Mouse (Mus musculus) bone marrow, adult 2 months (tissue): Measurements from ENCODE around the gene Erc1. TPM values are rescaled to one million over a fixed set of nuclear protein-coding genes. Genes with fewer than 3 reads are reported as not detected.
"Not testable (repeated sequence)": the region's sequence is repeated elsewhere in the genome, so short reads cannot be mapped to it uniquely, and the experiment has no call there.

Experiments used
- H3K27ac ChIP-seq: fragments of 200-500 bp; 2 replicates; pipeline ENCODE4 v1.5.1; 2012; ENCODE audit warnings: low read depth, mild to moderate bottlenecking, control low read depth, inconsistent platforms, low read length; ENCODE audit not compliant: control insufficient read depth, poor library complexity, insufficient read depth
- H3K4me1 ChIP-seq: fragments of 200-500 bp; 2 replicates; pipeline ENCODE4 v1.6.1; 2011; ENCODE audit warnings: low read length; ENCODE audit not compliant: control insufficient read depth, insufficient read depth
- H3K4me3 ChIP-seq: fragments of 200-500 bp; replicated peaks from 2 replicates; pipeline ENCODE3; 2011; ENCODE audit warnings: mild to moderate bottlenecking, low read depth, low read length, control low read depth; ENCODE audit not compliant: control insufficient read depth
- CTCF ChIP-seq: fragments of 200-500 bp; IDR thresholded peaks from 2 replicates; pipeline ENCODE4 v1.5.1; 2011; ENCODE audit warnings: low read length, control low read depth; ENCODE audit not compliant: control insufficient read depth, insufficient read depth
- POLR2A ChIP-seq: fragments of 200-500 bp; IDR thresholded peaks from 2 replicates; pipeline ENCODE4 v1.6.1; 2011; ENCODE audit warnings: low read depth, mild to moderate bottlenecking, control low read depth, low read length, borderline replicate concordance; ENCODE audit not compliant: control insufficient read depth
- WGBS: fragments of 180-500 bp; shearing (Covaris S2); methylation state at CpG from one replicate; pipeline ENCODE4 v1.1.7; 2018; 5-methylcytosine and 5-hydroxymethylcytosine counted together
- polyA plus RNA-seq: library from polyadenylated mRNA; stranded (reverse); fragments of >200 nt; gene quantifications from 2 replicates; pipeline ENCODE4 v1.2.4, GENCODE M21; 2011; ENCODE audit warnings: low replicate concordance; ENCODE audit not compliant: missing spikeins, insufficient read depth, insufficient read length

Gene Erc1
- polyA plus RNA-seq, 1 experiment: 9.8 TPM

- TF ChIP-seq CTCF: no peak
- no peak for TF ChIP-seq POLR2A
- 74% methylated on average over 1 of the region's 1 CpGs for WGBS
- H3K27ac ChIP-seq: no peak overlapping the region
- H3K4me1 ChIP-seq: no peaks in the 10 kb centered on the region
- no peak overlapping the region for H3K4me3 ChIP-seq
Observed at GRCm38 (mm10) chr6:119822216-119822615, 25.8 kb downstream of the Erc1 start.

- 90% methylated on average over 1 of the region's 1 CpGs for WGBS
- TF ChIP-seq CTCF: no peak
- no peak for TF ChIP-seq POLR2A
- Histone ChIP-seq H3K4me3 (no peak overlapping the region), H3K27ac (no peak overlapping the region), H3K4me1 (no peaks in the 10 kb centered on the region)
Observed at GRCm38 (mm10) chr6:119821158-119821557, 26.8 kb downstream of the Erc1 start.

- Histone ChIP-seq H3K27ac (no peak overlapping the region), H3K4me1 (no peaks in the 10 kb centered on the region), H3K4me3 (no peak overlapping the region)
- TF ChIP-seq CTCF: no peak
- TF ChIP-seq POLR2A: no peak
- 87% methylated on average over 4 of the region's 4 CpGs for WGBS
Observed at GRCm38 (mm10) chr6:119818541-119818940, 29.4 kb downstream of the Erc1 start.

- 90% methylated on average over 4 of the region's 4 CpGs for WGBS
- TF ChIP-seq CTCF (no peak), POLR2A (no peak)
- Histone ChIP-seq H3K4me1 (no peaks in the 10 kb centered on the region), H3K27ac (no peak overlapping the region), H3K4me3 (no peak overlapping the region)
Observed at GRCm38 (mm10) chr6:119815426-119815825, 32.5 kb downstream of the Erc1 start.

GRCm38 (mm10) chr6:119813055-119813454, 34.9 kb downstream of the Erc1 start:
- not testable (repeated sequence) for H3K4me3 ChIP-seq, H3K27ac ChIP-seq, H3K4me1 ChIP-seq

- Histone ChIP-seq H3K4me1 (no peaks in the 10 kb centered on the region), H3K4me3 (no peak overlapping the region), H3K27ac (no peak overlapping the region)
- WGBS: 53% methylated on average over 2 of the region's 2 CpGs
- no peak for TF ChIP-seq POLR2A
- no peak for TF ChIP-seq CTCF
Observed at GRCm38 (mm10) chr6:119808726-119809505, 39.1 kb downstream of the Erc1 start.

GRCm38 (mm10) chr6:119803239-119803638, 44.7 kb downstream of the Erc1 start:
- H3K4me1 ChIP-seq: no peaks in the 10 kb centered on the region
- TF ChIP-seq POLR2A (no peak), CTCF (no peak)
- WGBS: 94% methylated on average over 2 of the region's 2 CpGs
- H3K4me3 ChIP-seq: no peak overlapping the region
- H3K27ac ChIP-seq: no peak overlapping the region

GRCm38 (mm10) chr6:119796911-119797486, 51.0 kb downstream of the Erc1 start:
- TF ChIP-seq CTCF (no peak), POLR2A (no peak)
- no peak overlapping the region for H3K27ac ChIP-seq
- no peaks in the 10 kb centered on the region for H3K4me1 ChIP-seq
- H3K4me3 ChIP-seq: no peak overlapping the region
- WGBS: 89% methylated on average over 12 of the region's 12 CpGs

- no peak overlapping the region for H3K27ac ChIP-seq
- 79% methylated on average over 5 of the region's 5 CpGs for WGBS
- H3K4me1 ChIP-seq: no peaks in the 10 kb centered on the region
Observed at GRCm38 (mm10) chr6:119796291-119796690, 51.7 kb downstream of the Erc1 start.

More at GRCm38 (mm10) chr6:119796291-119796690, 51.7 kb downstream of the Erc1 start:
- TF ChIP-seq POLR2A (no peak), CTCF (no peak)
- no peak overlapping the region for H3K4me3 ChIP-seq
